Mouse (Mus musculus): Measurements from ENCODE around the gene Prdx2. TPM values are rescaled to one million over a fixed set of nuclear protein-coding genes. Genes with fewer than 3 reads are reported as not detected.

Prdx2 gene
- polyA plus RNA-seq (2015; fragmentation: Nextera tagmentation; extraction: Ambion mirVana): 635 and 681 TPM in 2 replicates

- peak within 1 kb of the TSS; percentile 64 for H3K9ac ChIP-seq
- H3K27me3 ChIP-seq: no peaks in the 10 kb centered on the region
- peak within 1 kb of the TSS; percentile 83 for H3K4me2 ChIP-seq
- peaks cover 40% of the 10 kb centered on the region for H3K4me1 ChIP-seq
- H3K4me3 ChIP-seq: peak within 1 kb of the TSS; percentile 58
- H3K9me3 ChIP-seq: no peaks in the 10 kb centered on the region
- peaks cover 37% of the 10 kb centered on the region for H3K36me3 ChIP-seq
- under 1% methylated on average over 56 of the region's 56 CpGs for WGBS
- H3K27ac ChIP-seq: peak within 1 kb of the TSS; percentile 87
- ATAC-seq (ENCODE audit: insufficient number of reproducible peaks, low FRiP score, low TSS enrichment, low read depth): peak; percentile 66
These were observed at the start of gene Prdx2, which contains the start of the genes Gm49661 and Rnaseh2a for GRCm38 (mm10) chr8:84969241-84970134. Prdx2 (plus strand) TSS chr8:84969587. Gm49661 (minus strand) TSS chr8:84969433. Rnaseh2a (minus strand) TSS chr8:84969767.

DNA sequence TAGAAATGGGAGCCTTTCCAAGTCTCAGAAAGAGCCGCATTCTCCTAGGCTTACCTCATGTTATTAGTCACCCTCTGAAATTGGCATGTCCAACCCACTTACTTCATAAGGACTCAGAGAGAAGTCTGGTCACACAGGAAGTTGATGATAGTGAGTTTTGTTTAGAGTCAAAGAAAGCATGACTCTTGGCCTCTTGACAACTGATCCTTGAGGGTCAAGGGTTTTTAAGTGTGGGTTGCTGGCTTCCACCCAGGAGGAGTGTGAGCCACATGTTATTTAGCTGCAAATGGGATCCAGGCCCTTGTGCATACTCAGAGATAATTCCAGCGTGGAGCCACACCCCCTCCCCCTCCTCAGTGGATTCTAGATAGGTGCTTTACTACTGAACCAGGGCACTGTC is 47.8 kb upstream of the Prdx2 start:
- 64% methylated on average over 2 of the region's 2 CpGs for WGBS
- peaks cover 31% of the 10 kb centered on the region for H3K27me3 ChIP-seq

DNA sequence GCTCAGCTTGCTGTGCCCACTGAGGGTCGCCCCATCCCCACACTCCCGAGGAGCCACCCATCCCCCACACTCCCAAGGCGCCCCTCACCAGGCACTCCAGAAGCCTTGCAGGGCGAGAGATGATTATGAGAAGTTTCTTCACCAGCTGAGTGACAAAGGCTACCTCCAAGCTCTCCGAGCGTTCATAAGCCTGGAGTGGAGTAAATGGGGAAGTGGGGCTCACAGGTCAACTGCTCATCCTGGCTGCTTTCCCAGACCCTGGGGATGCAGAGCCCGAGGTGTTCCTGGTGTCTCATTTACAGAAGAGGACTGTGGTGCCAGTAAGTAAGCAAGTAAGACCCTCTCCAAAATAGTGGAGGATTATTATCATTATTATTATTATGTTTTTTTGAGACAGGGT is 43.8 kb upstream of the Prdx2 start:
- Histone ChIP-seq H3K9me3 (no peaks in the 10 kb centered on the region), H3K36me3 (no peaks in the 10 kb centered on the region), H3K9ac (no peak overlapping the region), H3K27me3 (peaks cover 33% of the 10 kb centered on the region), H3K4me2 (no peak overlapping the region), H3K4me3 (no peak overlapping the region), H3K27ac (no peak overlapping the region), H3K4me1 (peaks cover 10% of the 10 kb centered on the region)
- ATAC-seq (ENCODE audit: insufficient number of reproducible peaks, low FRiP score, low TSS enrichment, low read depth): no peak
- 69% methylated on average over 7 of the region's 7 CpGs for WGBS

More for the DNA sequence above, 47.8 kb upstream of the Prdx2 start:
- no peak for ATAC-seq (ENCODE audit: insufficient number of reproducible peaks, low FRiP score, low TSS enrichment, low read depth)
- H3K4me1 ChIP-seq: 0 out of 2 replicates have a peak, but pooled peaks cover 3% of the 10 kb centered on the region
- H3K36me3 ChIP-seq: no peaks in the 10 kb centered on the region
- H3K9ac ChIP-seq: no peak overlapping the region
- H3K4me3 ChIP-seq: no peak overlapping the region
- no peak overlapping the region for H3K27ac ChIP-seq
- no peaks in the 10 kb centered on the region for H3K9me3 ChIP-seq
- H3K4me2 ChIP-seq: no peak overlapping the region

DNA sequence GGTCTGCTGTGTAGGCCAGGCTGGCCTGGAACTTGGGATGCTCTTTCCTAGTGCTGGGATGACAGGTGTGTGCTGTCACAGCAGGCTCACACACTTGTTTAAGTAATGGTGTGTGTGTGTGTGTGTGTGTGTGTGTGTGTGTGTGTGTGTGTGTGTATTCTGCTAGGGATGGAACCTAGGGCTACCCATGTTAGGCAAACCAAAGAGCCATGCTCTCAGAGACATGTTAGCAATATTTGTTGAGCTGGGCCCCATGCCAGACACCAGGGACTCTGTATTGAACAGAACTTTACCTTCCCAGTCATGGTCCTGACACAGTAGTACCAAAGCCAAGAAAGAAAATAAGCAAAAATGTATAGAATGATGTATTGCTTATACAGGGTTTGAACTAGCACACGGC is 41.9 kb upstream of the Prdx2 start:
- H3K4me2 ChIP-seq: no peak overlapping the region
- H3K9ac ChIP-seq: no peak overlapping the region
- no peak for ATAC-seq (ENCODE audit: insufficient number of reproducible peaks, low FRiP score, low TSS enrichment, low read depth)
- no peak overlapping the region for H3K27ac ChIP-seq
- H3K4me3 ChIP-seq: no peak overlapping the region
- H3K36me3 ChIP-seq: no peaks in the 10 kb centered on the region
- peaks cover 10% of the 10 kb centered on the region for H3K4me1 ChIP-seq
- peaks cover 43% of the 10 kb centered on the region for H3K27me3 ChIP-seq
- 85% methylated on average over 1 of the region's 1 CpGs for WGBS
- H3K9me3 ChIP-seq: no peaks in the 10 kb centered on the region

- H3K9me3 ChIP-seq: no peaks in the 10 kb centered on the region
- H3K36me3 ChIP-seq: no peaks in the 10 kb centered on the region
- WGBS: 3% methylated on average over 48 of the region's 52 CpGs
- H3K27ac ChIP-seq: no peak overlapping the region
- peaks cover 43% of the 10 kb centered on the region for H3K27me3 ChIP-seq
- H3K4me3 ChIP-seq: peak overlapping the region; percentile 36
- H3K4me1 ChIP-seq: peaks cover 10% of the 10 kb centered on the region
- ATAC-seq (ENCODE audit: insufficient number of reproducible peaks, low FRiP score, low TSS enrichment, low read depth): no peak
- peak overlapping the region; percentile 63 for H3K4me2 ChIP-seq
- no peak overlapping the region for H3K9ac ChIP-seq
These were observed 40.7 kb upstream of the Prdx2 start for GRCm38 (mm10) chr8:84928456-84929306.

DNA sequence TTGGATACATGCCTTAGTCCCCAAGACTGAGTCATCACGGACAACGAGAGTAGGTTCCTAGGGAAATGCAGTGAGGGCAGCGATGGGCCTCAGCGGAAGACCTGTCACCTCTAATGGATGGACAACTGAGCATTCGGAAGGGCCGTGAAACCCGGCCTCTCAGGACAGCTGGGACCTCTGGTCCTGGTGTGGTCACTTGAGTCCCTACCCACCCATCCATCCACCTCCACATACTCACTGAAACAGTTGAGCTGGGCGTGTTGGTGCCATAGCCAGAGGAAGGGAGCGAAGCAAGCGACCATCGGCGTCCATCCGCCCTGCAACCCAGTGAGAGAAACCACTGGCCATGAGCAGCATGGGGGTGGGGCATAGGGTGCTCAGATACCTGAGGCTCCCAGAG is 38.8 kb upstream of the Prdx2 start:
- H3K9me3 ChIP-seq: no peaks in the 10 kb centered on the region
- no peaks in the 10 kb centered on the region for H3K36me3 ChIP-seq
- H3K4me3 ChIP-seq: no peak overlapping the region
- no peak overlapping the region for H3K9ac ChIP-seq
- no peak for ATAC-seq (ENCODE audit: insufficient number of reproducible peaks, low FRiP score, low TSS enrichment, low read depth)
- WGBS: 88% methylated on average over 13 of the region's 13 CpGs
- peaks cover 13% of the 10 kb centered on the region for H3K4me1 ChIP-seq
- H3K27me3 ChIP-seq: peaks cover 52% of the 10 kb centered on the region
- no peak overlapping the region for H3K4me2 ChIP-seq
- no peak overlapping the region for H3K27ac ChIP-seq

- ATAC-seq (ENCODE audit: insufficient number of reproducible peaks, low FRiP score, low TSS enrichment, low read depth): no peak
- H3K36me3 ChIP-seq: no peaks in the 10 kb centered on the region
- peaks cover 78% of the 10 kb centered on the region for H3K27me3 ChIP-seq
- H3K4me1 ChIP-seq: peaks cover 17% of the 10 kb centered on the region
- H3K4me2 ChIP-seq: no peak overlapping the region
- H3K4me3 ChIP-seq: no peak overlapping the region
- no peak overlapping the region for H3K9ac ChIP-seq
- H3K27ac ChIP-seq: no peak overlapping the region
- no peaks in the 10 kb centered on the region for H3K9me3 ChIP-seq
- 81% methylated on average over 16 of the region's 16 CpGs for WGBS
These were observed 35.4 kb upstream of the Prdx2 start for GRCm38 (mm10) chr8:84933767-84934559.

DNA sequence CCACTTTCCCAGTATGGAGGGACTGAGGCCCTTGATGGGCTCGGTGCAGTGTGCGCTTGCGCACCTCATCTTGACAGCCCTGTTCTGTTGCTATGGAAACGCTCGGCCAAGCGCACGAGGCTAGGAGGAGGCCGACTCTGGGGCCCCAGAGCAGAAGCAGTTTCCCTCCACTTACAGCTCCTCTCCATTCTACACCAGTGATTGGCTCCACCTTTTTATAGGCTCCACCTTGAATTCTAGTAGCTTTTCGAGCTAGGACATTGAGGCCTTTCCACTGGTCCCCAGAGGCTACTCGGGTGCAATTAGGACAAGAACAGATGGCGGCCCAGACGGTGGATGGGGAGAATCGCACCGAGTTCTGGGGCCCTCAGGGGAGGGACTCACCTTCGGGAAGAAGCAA is 34.5 kb upstream of the Prdx2 start:
- no peak for ATAC-seq (ENCODE audit: insufficient number of reproducible peaks, low FRiP score, low TSS enrichment, low read depth)
- H3K27me3 ChIP-seq: peaks cover 78% of the 10 kb centered on the region
- peaks cover 14% of the 10 kb centered on the region for H3K4me1 ChIP-seq
- no peak overlapping the region for H3K4me3 ChIP-seq
- no peaks in the 10 kb centered on the region for H3K9me3 ChIP-seq
- no peak overlapping the region for H3K9ac ChIP-seq
- no peak overlapping the region for H3K4me2 ChIP-seq
- H3K36me3 ChIP-seq: no peaks in the 10 kb centered on the region
- under 1% methylated on average over 15 of the region's 15 CpGs for WGBS
- no peak overlapping the region for H3K27ac ChIP-seq

DNA sequence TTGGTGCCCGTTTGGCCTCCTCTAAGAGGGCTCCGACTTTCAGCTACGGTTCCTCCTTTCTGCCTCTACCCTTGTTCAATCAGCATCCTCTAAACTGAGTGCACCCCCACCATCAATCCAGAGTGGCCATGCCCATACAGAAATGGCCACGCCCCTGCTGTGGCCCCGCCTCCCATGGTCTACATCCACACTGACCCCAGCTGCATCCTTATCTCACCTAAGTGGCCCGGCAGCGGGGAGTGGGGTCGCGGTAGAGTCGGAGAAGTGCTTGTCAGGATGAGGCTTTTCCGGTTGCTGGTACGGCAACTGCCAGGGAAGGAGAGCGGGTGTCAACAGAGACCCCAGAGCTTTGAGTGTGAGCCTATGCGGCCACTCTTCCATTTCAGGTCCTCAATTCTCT is 33.9 kb upstream of the Prdx2 start:
- Histone ChIP-seq H3K4me3 (no peak overlapping the region), H3K27me3 (peaks cover 72% of the 10 kb centered on the region), H3K4me2 (no peak overlapping the region), H3K9ac (no peak overlapping the region), H3K9me3 (no peaks in the 10 kb centered on the region), H3K36me3 (no peaks in the 10 kb centered on the region), H3K27ac (no peak overlapping the region), H3K4me1 (peaks cover 14% of the 10 kb centered on the region)
- 10% methylated on average over 14 of the region's 14 CpGs for WGBS
- no peak for ATAC-seq (ENCODE audit: insufficient number of reproducible peaks, low FRiP score, low TSS enrichment, low read depth)

GRCm38 (mm10) chr8:84936041-84936961 is 33.1 kb upstream of the Prdx2 start:
- 27% methylated on average over 23 of the region's 23 CpGs for WGBS
- Histone ChIP-seq H3K27ac (no peak overlapping the region), H3K9me3 (no peaks in the 10 kb centered on the region), H3K27me3 (peaks cover 75% of the 10 kb centered on the region), H3K9ac (no peak overlapping the region), H3K4me3 (peak overlapping the region; percentile 38), H3K4me2 (peak overlapping the region; percentile 70), H3K4me1 (peaks cover 14% of the 10 kb centered on the region), H3K36me3 (no peaks in the 10 kb centered on the region)
- ATAC-seq (ENCODE audit: insufficient number of reproducible peaks, low FRiP score, low TSS enrichment, low read depth): no peak

Measured in limb, embryonic 15.5 days (tissue).